Mouse (Mus musculus) limb, embryonic 15.5 days (tissue): ENCODE measurements around the gene 3110009E18Rik. TPM values are rescaled to one million over a fixed set of nuclear protein-coding genes. Genes with fewer than 3 reads are reported as not detected.

ENCODE experiments used
- polyA plus RNA-seq: library from polyadenylated mRNA; unstranded; fragments of >200 nt; fragmentation: Nextera tagmentation; extraction: Ambion mirVana; gene quantifications from 2 replicates; pipeline ENCODE4 v1.2.1, GENCODE M21; 2015

Gene 3110009E18Rik
- polyA plus RNA-seq, 1 experiment from 2014 or later, result 17.4 TPM

Other genes starting within 250 kb of the 3110009E18Rik start
- gene Tmem177, start 208.0 kb upstream of the 3110009E18Rik start, polyA plus RNA-seq, result 7.0 and 7.3 TPM in 2 replicates
- gene Cfap221, start 124.0 kb upstream of the 3110009E18Rik start, polyA plus RNA-seq, result not detected in 2 replicates
- 0.26 TPM in 1 of 2 replicates, not detected in the other for gene Sctr, start 114.3 kb upstream of the 3110009E18Rik start, polyA plus RNA-seq
- gene Tmem37, start 47.1 kb upstream of the 3110009E18Rik start, polyA plus RNA-seq, result 7.6 and 9.4 TPM in 2 replicates
- 1,033 and 1,050 TPM in 2 replicates for gene Dbi, start 109 bp upstream of the 3110009E18Rik start, polyA plus RNA-seq
- 7.1 and 10.8 TPM in 2 replicates for gene Steap3, start 151.5 kb downstream of the 3110009E18Rik start, polyA plus RNA-seq
- gene C1ql2, start 219.4 kb downstream of the 3110009E18Rik start, polyA plus RNA-seq, result not detected in 2 replicates